Mouse (Mus musculus): ENCODE results near the gene Rab22a. TPM values are rescaled to one million over a fixed set of nuclear protein-coding genes. Genes with fewer than 3 reads are reported as not detected.
A peak's percentile ranks its signal among the peaks of the same experiment; 100 is the strongest.

The Rab22a gene
- total and polyA plus RNA-seq, 2 experiments from 2014 or later = 22.2 to 36.0 TPM

GRCm38 (mm10) chr2:173724940-173725807 lies 65.6 kb downstream of the Rab22a start:
- Histone ChIP-seq H3K9ac (replicated peaks; ENCODE audit: low read length) (no peak overlapping the region), H3K27me3 (ENCODE audit: insufficient read depth, low read length) (no peaks in the 10 kb centered on the region), H3K4me3 (ENCODE audit: low read length) (no peak overlapping the region), H3K4me2 (ENCODE audit: low read depth, low read length) (no peak overlapping the region), H3K27ac (no peak overlapping the region), H3K4me1 (ENCODE audit: insufficient read depth, low read length) (no peaks in the 10 kb centered on the region), H3K9me3 (ENCODE audit: low read length) (no peaks in the 10 kb centered on the region), H3K36me3 (ENCODE audit: insufficient read depth, low read length) (no peaks in the 10 kb centered on the region)
- 43% methylated on average over 15 of the region's 15 CpGs for WGBS
- TF ChIP-seq CTCF (IDR thresholded peaks at IDR 0.05; ENCODE audit: low read depth) = no peak
- no peak for ATAC-seq
- no peak for DNase-seq (ENCODE audit: low spot score)

GRCm38 (mm10) chr2:173725819-173726218 lies 66.3 kb downstream of the Rab22a start:
- no peaks in the 10 kb centered on the region for H3K27me3 ChIP-seq (ENCODE audit: insufficient read depth, low read length)
- 87% methylated on average over 4 of the region's 4 CpGs for WGBS
- no peak for TF ChIP-seq CTCF (IDR thresholded peaks at IDR 0.05; ENCODE audit: low read depth)

GRCm38 (mm10) chr2:173730444-173730966 lies 70.9 kb downstream of the Rab22a start:
- Histone ChIP-seq H3K9me3 (ENCODE audit: low read length) (no peaks in the 10 kb centered on the region), H3K27ac (no peak overlapping the region), H3K4me3 (ENCODE audit: low read length) (no peak overlapping the region), H3K4me2 (ENCODE audit: low read depth, low read length) (0 out of 2 replicates have a peak overlapping the region, but pooled peaks have one; percentile 8), H3K4me1 (ENCODE audit: insufficient read depth, low read length) (peaks cover 4% of the 10 kb centered on the region; the same call in 1 of the 2 replicates), H3K9ac (replicated peaks; ENCODE audit: low read length) (no peak overlapping the region), H3K27me3 (ENCODE audit: insufficient read depth, low read length) (no peaks in the 10 kb centered on the region), H3K36me3 (ENCODE audit: insufficient read depth, low read length) (no peaks in the 10 kb centered on the region)
- no peak for TF ChIP-seq CTCF (IDR thresholded peaks at IDR 0.05; ENCODE audit: low read depth)
- DNase-seq (ENCODE audit: low spot score) = peak; percentile 55
- ATAC-seq = peak; percentile 80
- WGBS = 5% methylated on average over 9 of the region's 9 CpGs

More at GRCm38 (mm10) chr2:173725819-173726218, 66.3 kb downstream of the Rab22a start:
- H3K36me3 ChIP-seq (ENCODE audit: insufficient read depth, low read length) = no peaks in the 10 kb centered on the region
- no peaks in the 10 kb centered on the region for H3K9me3 ChIP-seq (ENCODE audit: low read length)
- no peak for ATAC-seq
- H3K4me3 ChIP-seq (ENCODE audit: low read length) = no peak overlapping the region
- no peak overlapping the region for H3K4me2 ChIP-seq (ENCODE audit: low read depth, low read length)
- no peak for DNase-seq (ENCODE audit: low spot score)
- no peak overlapping the region for H3K9ac ChIP-seq (replicated peaks; ENCODE audit: low read length)
- peaks cover 2% of the 10 kb centered on the region; the same call in 1 of the 2 replicates for H3K4me1 ChIP-seq (ENCODE audit: insufficient read depth, low read length)
- no peak overlapping the region for H3K27ac ChIP-seq

- whole genome bisulfite sequencing = 56% methylated on average over 2 of the region's 2 CpGs
- no peak overlapping the region for H3K4me2 ChIP-seq (ENCODE audit: low read depth, low read length)
- H3K36me3 ChIP-seq (ENCODE audit: insufficient read depth, low read length) = no peaks in the 10 kb centered on the region
- no peak overlapping the region for H3K4me3 ChIP-seq (ENCODE audit: low read length)
- no peak for ATAC-seq
- no peaks in the 10 kb centered on the region for H3K9me3 ChIP-seq (ENCODE audit: low read length)
- no peak overlapping the region for H3K9ac ChIP-seq (replicated peaks; ENCODE audit: low read length)
- H3K4me1 ChIP-seq (ENCODE audit: insufficient read depth, low read length) = peaks cover 14% of the 10 kb centered on the region
- no peak for DNase-seq (ENCODE audit: low spot score)
- TF ChIP-seq CTCF (IDR thresholded peaks at IDR 0.05; ENCODE audit: low read depth) = no peak
- H3K27me3 ChIP-seq (ENCODE audit: insufficient read depth, low read length) = no peaks in the 10 kb centered on the region
- no peak overlapping the region for H3K27ac ChIP-seq
Observed at GRCm38 (mm10) chr2:173734426-173734825, 74.9 kb downstream of the Rab22a start.

GRCm38 (mm10) chr2:173737222-173737989 lies 77.8 kb downstream of the Rab22a start, which contains the start of gene Vapb:
Vapb (plus strand) TSS chr2:173737511.
- H3K4me2 ChIP-seq (ENCODE audit: low read depth, low read length) = peak within 1 kb of the TSS; percentile 75
- DNase-seq (ENCODE audit: low spot score) = peak; percentile 100
- H3K27me3 ChIP-seq (ENCODE audit: insufficient read depth, low read length) = no peaks in the 10 kb centered on the region
- peak within 1 kb of the TSS; percentile 78 for H3K4me3 ChIP-seq (ENCODE audit: low read length)
- H3K9me3 ChIP-seq (ENCODE audit: low read length) = no peaks in the 10 kb centered on the region
- peaks cover 10% of the 10 kb centered on the region for H3K4me1 ChIP-seq (ENCODE audit: insufficient read depth, low read length)
- ATAC-seq = peak; percentile 98
- peak within 1 kb of the TSS; percentile 79 for H3K27ac ChIP-seq
- peak; percentile 57 for TF ChIP-seq CTCF (IDR thresholded peaks at IDR 0.05; ENCODE audit: low read depth)
- 2% methylated on average over 70 of the region's 70 CpGs for WGBS
- no peaks in the 10 kb centered on the region for H3K36me3 ChIP-seq (ENCODE audit: insufficient read depth, low read length)
- peak within 1 kb of the TSS; percentile 83 for H3K9ac ChIP-seq (replicated peaks; ENCODE audit: low read length)

- no peaks in the 10 kb centered on the region for H3K9me3 ChIP-seq (ENCODE audit: low read length)
- TF ChIP-seq CTCF (IDR thresholded peaks at IDR 0.05; ENCODE audit: low read depth) = no peak
- H3K4me1 ChIP-seq (ENCODE audit: insufficient read depth, low read length) = peaks cover 10% of the 10 kb centered on the region
- peak overlapping the region; percentile 78 for H3K4me3 ChIP-seq (ENCODE audit: low read length)
- no peaks in the 10 kb centered on the region for H3K36me3 ChIP-seq (ENCODE audit: insufficient read depth, low read length)
- ATAC-seq (no peak), DNase-seq (ENCODE audit: low spot score) (no peak)
- H3K4me2 ChIP-seq (ENCODE audit: low read depth, low read length) = peak overlapping the region; percentile 75
- H3K27me3 ChIP-seq (ENCODE audit: insufficient read depth, low read length) = no peaks in the 10 kb centered on the region
- peak overlapping the region; percentile 83; the same call in 1 of the 2 replicates for H3K9ac ChIP-seq (replicated peaks; ENCODE audit: low read length)
- 90% methylated on average over 9 of the region's 9 CpGs for WGBS
- H3K27ac ChIP-seq = no peak overlapping the region
Observed at GRCm38 (mm10) chr2:173738232-173738631, 78.7 kb downstream of the Rab22a start.

Data from hindbrain, postnatal 0 days (tissue).